Mouse (Mus musculus): ENCODE results near the gene Mfsd5. TPM values are rescaled to one million over a fixed set of nuclear protein-coding genes. Genes with fewer than 3 reads are reported as not detected.

Mfsd5 gene
- polyA plus RNA-seq, 1 experiment: 57.8 TPM

DNA sequence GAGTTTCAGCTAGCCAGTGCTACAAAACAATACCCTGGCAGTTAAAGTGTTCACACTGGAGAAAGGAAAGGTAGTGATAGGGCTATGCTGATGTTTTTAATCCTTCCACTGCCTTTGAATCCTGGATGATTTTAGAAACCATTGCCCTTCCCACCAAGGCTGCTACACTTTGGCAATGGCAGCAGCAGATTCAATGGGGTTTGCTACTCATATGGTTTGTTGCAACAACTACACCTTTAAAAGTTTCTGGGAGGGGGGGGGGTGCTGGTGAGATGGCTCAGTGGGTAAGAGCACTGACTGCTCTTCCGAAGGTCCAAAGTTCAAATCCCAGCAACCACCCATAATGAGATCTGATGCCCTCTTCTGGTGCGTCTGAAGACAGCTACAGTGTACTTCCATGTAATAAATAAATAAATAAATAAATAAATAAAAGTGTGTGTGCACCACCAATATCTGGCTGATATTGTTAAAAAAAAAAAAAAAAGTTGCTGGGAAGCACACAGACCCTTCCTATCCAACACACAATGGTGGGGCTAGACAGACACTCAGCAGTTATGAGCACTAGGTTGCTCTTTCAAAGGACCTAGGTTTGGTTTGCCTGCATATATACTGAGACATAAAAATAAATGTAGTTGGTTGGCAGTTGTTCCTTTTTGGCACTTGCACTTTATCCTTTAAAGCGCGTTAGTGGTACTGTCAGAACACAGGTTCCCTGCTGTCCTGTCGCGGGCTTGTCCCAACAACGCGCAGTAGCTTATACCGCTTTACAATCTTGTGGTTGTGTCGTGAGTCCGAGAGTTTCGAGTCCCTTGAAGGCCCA is 45.6 kb downstream of the Mfsd5 start:
- no peak for DNase-seq (ENCODE audit: low read depth in 1 of 2, low spot score in 2 of 2)
- TF ChIP-seq POLR2A (IDR thresholded peaks at IDR 0.05; ENCODE audit: low read depth, low read length) (no peak), CTCF (IDR thresholded peaks at IDR 0.05; ENCODE audit: extremely low read depth, insufficient read depth, insufficient read length, insufficient replicate concordance) (no peak)
- H3K36me3 ChIP-seq (ENCODE audit: control insufficient read depth, insufficient read depth, low read length): peaks cover 3% of the 10 kb centered on the region; the same call in 1 of the 2 replicates
- peaks cover 2% of the 10 kb centered on the region; the same call in 1 of the 2 replicates for H3K4me1 ChIP-seq (ENCODE audit: control insufficient read depth, insufficient read depth, insufficient read length)
- no peak overlapping the region for H3K4me3 ChIP-seq (ENCODE audit: extremely low read depth, insufficient read depth, insufficient read length)
- no peak overlapping the region for H3K27ac ChIP-seq (ENCODE audit: insufficient read depth, low read length)
- H3K27me3 ChIP-seq (ENCODE audit: control insufficient read depth, insufficient read depth, low read length): no peaks in the 10 kb centered on the region
- 81% methylated on average over 12 of the region's 12 CpGs for WGBS

DNA sequence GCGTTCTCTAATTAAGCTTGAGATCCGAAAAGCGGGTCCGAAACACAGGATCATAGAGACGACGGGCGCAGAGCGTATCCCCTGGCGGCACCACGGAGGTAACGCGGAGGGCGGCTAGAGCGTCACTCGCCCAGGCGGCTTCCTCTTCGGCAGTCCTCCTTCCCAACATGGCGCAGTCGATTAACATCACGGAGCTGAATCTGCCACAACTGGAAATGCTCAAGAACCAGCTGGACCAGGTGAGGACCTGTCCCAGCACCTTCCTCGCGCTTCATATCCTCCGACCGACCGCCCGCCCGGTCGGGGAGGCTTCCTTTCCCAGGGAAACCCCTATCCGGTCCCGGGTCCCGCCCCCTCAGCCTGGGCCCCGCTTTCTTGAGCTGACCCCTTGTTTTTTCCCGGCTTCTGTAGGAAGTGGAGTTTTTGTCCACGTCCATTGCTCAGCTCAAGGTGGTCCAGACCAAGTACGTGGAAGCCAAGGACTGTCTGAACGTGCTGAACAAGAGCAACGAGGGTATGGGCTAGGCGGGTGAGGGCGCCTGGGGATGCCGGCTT is 46.8 kb downstream of the Mfsd5 start, which contains the start of gene Pfdn5:
Gene Pfdn5, plus strand, starts transcription at position 95 of the 555 bp plus-strand sequence.
- Histone ChIP-seq H3K4me3 (ENCODE audit: extremely low read depth, insufficient read depth, insufficient read length) (peak within 1 kb of the TSS; percentile 84), H3K4me1 (ENCODE audit: control insufficient read depth, insufficient read depth, insufficient read length) (peaks cover 2% of the 10 kb centered on the region; the same call in 1 of the 2 replicates), H3K27ac (ENCODE audit: insufficient read depth, low read length) (peak within 1 kb of the TSS; percentile 67; the same call in 1 of the 2 replicates), H3K27me3 (ENCODE audit: control insufficient read depth, insufficient read depth, low read length) (no peaks in the 10 kb centered on the region), H3K36me3 (ENCODE audit: control insufficient read depth, insufficient read depth, low read length) (peaks cover 5% of the 10 kb centered on the region; the same call in 1 of the 2 replicates)
- WGBS: under 1% methylated on average over 40 of the region's 40 CpGs
- peak; percentile 73 to 87 for DNase-seq (ENCODE audit: low read depth in 1 of 2, low spot score in 2 of 2)
- TF ChIP-seq CTCF (IDR thresholded peaks at IDR 0.05; ENCODE audit: extremely low read depth, insufficient read depth, insufficient read length, insufficient replicate concordance) (0 out of 2 replicates have a peak, but pooled peaks have one; percentile 25), POLR2A (IDR thresholded peaks at IDR 0.05; ENCODE audit: low read depth, low read length) (peak; percentile 31; the same call in 1 of the 2 replicates)

DNA sequence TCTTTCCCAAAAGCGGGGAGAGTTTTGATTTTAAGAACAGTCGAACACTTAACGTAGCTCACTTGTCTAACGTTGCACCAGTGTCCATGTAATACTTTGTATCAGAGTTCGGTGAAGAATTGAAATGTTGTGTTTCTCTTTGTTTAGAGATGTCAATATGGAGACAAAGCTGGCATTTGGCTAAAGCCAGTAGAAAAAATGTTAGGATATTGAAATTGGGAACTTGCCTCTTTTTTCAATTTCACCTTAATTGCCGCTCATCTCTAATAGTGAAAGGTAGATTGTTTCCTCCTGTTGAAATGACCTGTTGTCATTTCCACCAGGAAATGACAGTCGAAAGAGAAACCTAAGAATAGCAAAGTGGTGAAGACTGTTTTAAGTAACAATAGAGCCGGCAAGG is 47.6 kb downstream of the Mfsd5 start:
- no peak overlapping the region for H3K27ac ChIP-seq (ENCODE audit: insufficient read depth, low read length)
- TF ChIP-seq CTCF (IDR thresholded peaks at IDR 0.05; ENCODE audit: extremely low read depth, insufficient read depth, insufficient read length, insufficient replicate concordance): no peak
- TF ChIP-seq POLR2A (IDR thresholded peaks at IDR 0.05; ENCODE audit: low read depth, low read length): no peak
- no peaks in the 10 kb centered on the region for H3K27me3 ChIP-seq (ENCODE audit: control insufficient read depth, insufficient read depth, low read length)
- DNase-seq (ENCODE audit: low read depth in 1 of 2, low spot score in 2 of 2): no peak
- 48% methylated on average over 8 of the region's 8 CpGs for WGBS
- peaks cover 5% of the 10 kb centered on the region; the same call in 1 of the 2 replicates for H3K36me3 ChIP-seq (ENCODE audit: control insufficient read depth, insufficient read depth, low read length)
- peak overlapping the region; percentile 84; the same call in 1 of the 2 replicates for H3K4me3 ChIP-seq (ENCODE audit: extremely low read depth, insufficient read depth, insufficient read length)
- peaks cover 2% of the 10 kb centered on the region; the same call in 1 of the 2 replicates for H3K4me1 ChIP-seq (ENCODE audit: control insufficient read depth, insufficient read depth, insufficient read length)

Other genes starting within 250 kb of the Mfsd5 start
- gene Eif4b, start 205.7 kb upstream of the Mfsd5 start, polyA plus RNA-seq (2012; rRNA removed): 59.7 and 65.8 TPM in 2 replicates
- gene Tns2, start 179.0 kb upstream of the Mfsd5 start, polyA plus RNA-seq (2012; rRNA removed): 44.5 and 46.3 TPM in 2 replicates
- 26.0 and 28.8 TPM in 2 replicates for gene Spryd3, start 143.2 kb upstream of the Mfsd5 start, polyA plus RNA-seq (2012; rRNA removed)
- gene Igfbp6, start 135.1 kb upstream of the Mfsd5 start, polyA plus RNA-seq (2012; rRNA removed): 10.9 and 21.0 TPM in 2 replicates
- 3.2 and 5.4 TPM in 2 replicates for gene Soat2, start 128.9 kb upstream of the Mfsd5 start, polyA plus RNA-seq (2012; rRNA removed)
- gene Zfp740, start 76.2 kb upstream of the Mfsd5 start, polyA plus RNA-seq (2012; rRNA removed): 26.8 and 30.2 TPM in 2 replicates
- 33.2 and 40.9 TPM in 2 replicates for gene Csad, start 74.7 kb upstream of the Mfsd5 start, polyA plus RNA-seq (2012; rRNA removed)
- gene Itgb7, start 47.5 kb upstream of the Mfsd5 start, polyA plus RNA-seq (2012; rRNA removed): 127 and 143 TPM in 2 replicates
- gene Rarg, start 21.9 kb upstream of the Mfsd5 start, polyA plus RNA-seq (2012; rRNA removed): 21.1 and 27.5 TPM in 2 replicates
- gene Gm9918, start 8.9 kb upstream of the Mfsd5 start, polyA plus RNA-seq (2012; rRNA removed): 0.05 TPM in 1 of 2 replicates, not detected in the other
- gene Espl1, start 16.8 kb downstream of the Mfsd5 start, polyA plus RNA-seq (2012; rRNA removed): 8.9 and 15.1 TPM in 2 replicates
- 51.9 and 63.6 TPM in 2 replicates for gene Pfdn5, start 46.7 kb downstream of the Mfsd5 start, polyA plus RNA-seq (2012; rRNA removed)
- 41.9 and 48.4 TPM in 2 replicates for gene Myg1, start 52.3 kb downstream of the Mfsd5 start, polyA plus RNA-seq (2012; rRNA removed)
- 51.9 and 55.8 TPM in 2 replicates for gene Aaas, start 71.3 kb downstream of the Mfsd5 start, polyA plus RNA-seq (2012; rRNA removed)
- gene Sp7, start 87.7 kb downstream of the Mfsd5 start, polyA plus RNA-seq (2012; rRNA removed): not detected in 2 replicates
- gene Sp1, start 126.7 kb downstream of the Mfsd5 start, polyA plus RNA-seq (2012; rRNA removed): 19.6 and 22.7 TPM in 2 replicates
- 0.56 and 0.66 TPM in 2 replicates for gene Amhr2, start 165.9 kb downstream of the Mfsd5 start, polyA plus RNA-seq (2012; rRNA removed)
- 170 and 215 TPM in 2 replicates for gene Prr13, start 179.6 kb downstream of the Mfsd5 start, polyA plus RNA-seq (2012; rRNA removed)
- 378 and 426 TPM in 2 replicates for gene Pcbp2, start 191.1 kb downstream of the Mfsd5 start, polyA plus RNA-seq (2012; rRNA removed)
- gene Gm10337, start 224.3 kb downstream of the Mfsd5 start, polyA plus RNA-seq (2012; rRNA removed): not detected in 2 replicates
- 2.1 TPM in 2 replicates for gene Map3k12, start 237.6 kb downstream of the Mfsd5 start, polyA plus RNA-seq (2012; rRNA removed)
- 53.9 and 58.4 TPM in 2 replicates for gene Tarbp2, start 238.7 kb downstream of the Mfsd5 start, polyA plus RNA-seq (2012; rRNA removed)
- 6.7 and 8.1 TPM in 2 replicates for gene Npff, start 245.5 kb downstream of the Mfsd5 start, polyA plus RNA-seq (2012; rRNA removed)